Mouse (Mus musculus) T-helper 17 cell (primary cell): Measurements from ENCODE around the gene Pgm1.

Experiments
- in situ Hi-C, 2 experiments: fragments of 300-600 bp; cut with MboI, MseI; formaldehyde crosslinking; loops; 1 replicate in 1 of 2; 2 replicates in 1 of 2; pipeline ENCODE4 v1.15.1; 2025; ENCODE audit warnings: high pct_unique_total_duplicates in 2 of 2

Pgm1 gene

GRCm38 (mm10) chr4:99947192-99947591 is 18.0 kb downstream of the Pgm1 start:
- in situ Hi-C loops: loop anchor here (10.0 to 25.0 kb wide), 5 partner anchors 110 to 1560 kb away; partner anchors contain the start of genes Alg6 (in 1 of the 2), Efcab7 (in 1 of the 2), Patj (in 1 of the 2) and Ror1 (in 1 of the 2)

- in situ Hi-C loops: loop anchor here (10.0 to 25.0 kb wide), 5 partner anchors 111 to 1561 kb away; partner anchors contain the start of genes Alg6 (in 1 of the 2), Efcab7 (in 1 of the 2), Patj (in 1 of the 2) and Ror1 (in 1 of the 2)
These were observed 18.7 kb downstream of the Pgm1 start for GRCm38 (mm10) chr4:99947896-99948295.

GRCm38 (mm10) chr4:99953904-99954303 is 24.7 kb downstream of the Pgm1 start:
- in situ Hi-C loops: loop anchor here in 1 of 2 experiments (5.0 kb wide), 1 partner anchor 73 kb away; no protein-coding TSS in a partner anchor

- in situ Hi-C loops: no loop called here
These were observed 26.2 kb downstream of the Pgm1 start for GRCm38 (mm10) chr4:99955396-99955795.

DNA sequence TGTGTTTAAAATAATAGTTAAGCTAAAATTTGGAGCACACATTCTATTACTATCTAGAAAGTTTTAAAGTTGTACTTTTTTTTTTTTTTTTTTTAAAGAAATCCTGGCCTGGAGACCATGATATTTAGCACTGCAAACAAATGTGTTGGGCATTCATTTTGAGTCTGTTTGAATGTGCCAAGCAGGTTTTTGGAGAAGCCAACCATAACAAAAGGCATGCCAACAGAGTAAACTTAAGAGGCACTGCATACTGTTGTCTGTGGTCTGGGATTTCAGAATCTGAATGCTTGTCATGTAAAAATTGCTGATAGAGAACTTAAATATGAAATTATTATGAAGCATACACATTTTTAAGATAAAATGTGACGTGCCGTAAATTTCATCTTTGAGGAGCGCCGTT is 28.0 kb downstream of the Pgm1 start:
- in situ Hi-C loops: no loop called here

- in situ Hi-C loops: no loop called here
These were observed 29.0 kb downstream of the Pgm1 start for GRCm38 (mm10) chr4:99958084-99958815.

- in situ Hi-C loops: no loop called here
These were observed 30.1 kb downstream of the Pgm1 start for GRCm38 (mm10) chr4:99959308-99959707.

GRCm38 (mm10) chr4:99966555-99966954 is 37.3 kb downstream of the Pgm1 start:
- in situ Hi-C loops: loop anchor here in 1 of 2 experiments (10.0 kb wide), 1 partner anchor 1728 kb away; no protein-coding TSS in a partner anchor

GRCm38 (mm10) chr4:99969328-99969727 is 40.1 kb downstream of the Pgm1 start:
- in situ Hi-C loops: loop anchor here in 1 of 2 experiments (10.0 kb wide), 1 partner anchor 1725 kb away; no protein-coding TSS in a partner anchor

GRCm38 (mm10) chr4:99970097-99970496 is 40.9 kb downstream of the Pgm1 start:
- in situ Hi-C loops: no loop called here

DNA sequence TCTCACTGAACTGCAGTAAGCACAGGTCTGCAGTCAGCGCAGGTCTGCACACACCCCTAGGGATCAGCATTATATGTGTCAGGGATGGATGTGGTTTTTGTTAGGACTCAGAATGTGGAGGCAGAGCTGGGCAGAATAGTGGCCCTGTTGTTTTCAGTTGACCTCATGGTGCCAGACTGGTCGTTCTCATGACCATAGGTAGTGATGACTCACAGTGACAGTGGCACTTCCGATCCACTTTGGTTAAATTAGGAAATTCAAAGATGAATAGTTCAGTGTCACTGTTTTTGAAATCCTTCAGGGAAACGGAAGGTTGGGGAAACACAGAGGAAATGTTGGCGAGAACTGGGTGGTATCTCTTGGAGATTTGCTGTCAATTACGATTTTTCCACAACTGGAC is 43.7 kb downstream of the Pgm1 start:
- in situ Hi-C loops: no loop called here

GRCm38 (mm10) chr4:99973931-99974330 is 44.7 kb downstream of the Pgm1 start:
- in situ Hi-C loops: no loop called here

- in situ Hi-C loops: no loop called here
These were observed 45.2 kb downstream of the Pgm1 start for GRCm38 (mm10) chr4:99974375-99974774.

DNA sequence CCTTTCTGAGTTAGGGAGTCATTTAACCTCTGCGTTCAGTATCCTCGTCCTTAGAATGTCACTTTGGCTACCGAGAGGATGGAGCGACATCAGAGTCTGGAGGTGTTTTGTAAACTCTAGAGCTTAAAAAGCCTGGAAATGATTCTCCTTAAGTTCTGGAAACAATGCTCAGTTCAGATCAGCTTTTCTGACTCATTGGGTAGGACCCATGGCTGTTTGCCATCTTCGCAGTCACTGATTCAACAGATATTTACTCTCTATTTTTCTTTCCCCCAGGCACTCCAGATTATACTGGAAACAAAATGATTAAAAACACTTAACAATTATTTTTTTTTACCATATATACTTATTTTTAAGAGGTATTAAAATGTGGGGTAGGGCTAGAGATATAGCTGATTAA is 50.1 kb downstream of the Pgm1 start:
- in situ Hi-C loops: no loop called here

DNA sequence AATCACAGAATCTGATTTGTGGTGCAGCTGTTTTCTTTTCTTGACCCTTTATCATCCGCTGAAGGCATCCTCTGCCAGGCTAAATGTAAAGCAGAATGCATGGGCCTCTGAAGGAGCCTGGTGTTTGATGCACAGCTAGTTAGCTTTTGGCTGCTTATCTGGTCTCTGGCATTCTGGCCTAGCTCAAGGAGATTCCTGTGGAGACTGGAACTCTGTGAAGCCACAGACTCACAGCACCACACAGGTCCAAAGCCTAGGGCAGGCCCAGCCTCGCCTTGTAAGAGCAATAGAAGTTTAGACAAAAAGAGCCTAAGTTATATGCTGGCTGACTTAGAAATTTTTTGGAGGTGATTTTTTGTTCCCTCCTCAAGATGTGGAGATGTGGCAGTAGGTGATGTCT is 52.0 kb downstream of the Pgm1 start:
- in situ Hi-C loops: no loop called here

GRCm38 (mm10) chr4:99983652-99984368 is 54.6 kb downstream of the Pgm1 start:
- in situ Hi-C loops: no loop called here

- in situ Hi-C loops: no loop called here
These were observed 55.1 kb downstream of the Pgm1 start for GRCm38 (mm10) chr4:99984369-99984752.

DNA sequence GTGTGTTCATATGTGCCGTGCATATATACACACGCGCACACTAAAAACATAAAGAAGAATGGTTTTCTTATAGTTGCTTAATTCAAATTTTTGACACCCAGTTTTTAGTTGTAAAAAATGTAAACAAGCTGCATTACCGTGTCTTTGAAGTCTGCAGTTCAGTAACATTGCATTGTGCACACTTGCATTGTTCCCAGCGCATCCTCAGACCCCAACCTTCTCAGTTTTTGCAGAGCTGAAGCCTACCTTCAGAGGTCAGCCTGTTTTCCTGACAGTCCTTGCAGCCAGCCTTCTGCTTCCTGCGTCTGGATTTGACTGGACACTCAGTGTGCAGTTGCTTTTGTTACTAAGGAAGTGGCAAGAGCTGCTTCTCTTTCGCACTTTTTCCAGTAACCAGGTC is 55.9 kb downstream of the Pgm1 start:
- in situ Hi-C loops: no loop called here

DNA sequence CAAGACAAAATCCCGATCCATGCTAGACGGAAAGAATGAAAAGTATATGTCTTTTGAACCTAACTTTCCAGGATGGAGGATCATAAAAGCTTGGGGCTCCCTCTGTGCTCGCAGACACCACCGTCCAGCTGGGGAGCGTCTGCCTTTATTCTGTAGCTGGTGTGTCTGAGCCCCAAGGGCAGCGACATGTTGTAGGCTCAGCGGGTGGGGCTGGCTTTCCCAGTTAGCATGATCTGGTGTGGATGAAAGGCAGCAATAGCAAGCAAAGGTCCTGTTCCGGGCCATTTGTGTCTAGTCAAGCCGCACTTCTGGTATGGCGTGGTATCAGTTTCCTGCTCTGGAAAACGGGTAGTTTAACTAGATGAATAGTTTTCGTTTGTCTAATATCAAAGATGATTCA is 56.4 kb downstream of the Pgm1 start:
- in situ Hi-C loops: no loop called here

- in situ Hi-C loops: no loop called here
These were observed 57.4 kb downstream of the Pgm1 start for GRCm38 (mm10) chr4:99986609-99987008.

- in situ Hi-C loops: no loop called here
These were observed 59.6 kb downstream of the Pgm1 start for GRCm38 (mm10) chr4:99988771-99989170.

DNA sequence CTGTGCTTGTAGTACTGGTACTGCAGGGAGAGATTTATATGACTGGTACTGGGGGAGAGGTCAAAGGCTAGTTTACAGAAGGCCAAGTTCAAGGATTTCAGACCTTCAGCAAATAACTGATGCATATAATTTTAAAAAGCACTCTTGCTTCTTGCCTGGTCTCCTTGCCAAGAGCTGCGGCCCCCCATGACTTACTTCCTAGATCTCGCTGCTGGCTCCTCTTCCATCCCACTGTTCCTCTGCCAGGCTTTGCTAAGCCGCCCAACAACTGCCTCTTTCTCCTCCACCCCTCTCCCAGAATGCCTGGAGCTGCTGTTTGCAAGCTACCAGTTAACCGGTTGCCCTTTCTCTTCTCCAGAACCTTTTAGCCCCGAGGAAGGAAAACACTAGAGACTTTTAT is 71.8 kb downstream of the Pgm1 start:
- in situ Hi-C loops: loop anchor here in 1 of 2 experiments (10.0 kb wide), 1 partner anchor 534 kb away; no protein-coding TSS in a partner anchor
